Mouse (Mus musculus) ES-Bruce4 (cell line): Measurements from ENCODE around the gene Mrtfb. TPM values are rescaled to one million over a fixed set of nuclear protein-coding genes. Genes with fewer than 3 reads are reported as not detected.

Source experiments
- H3K27ac ChIP-seq: 2 replicates; pipeline ENCODE4 v1.5.1; 2012; ENCODE audit warnings: low read length, inconsistent platforms; ENCODE audit not compliant: insufficient read depth
- H3K27me3 ChIP-seq: 2 replicates; pipeline ENCODE4 v1.6.1; 2012; ENCODE audit warnings: mild to moderate bottlenecking, low read length, inconsistent platforms; ENCODE audit not compliant: control insufficient read depth, poor library complexity, insufficient read depth, severe bottlenecking
- H3K36me3 ChIP-seq: 2 replicates; pipeline ENCODE4 v1.6.1; 2012; ENCODE audit warnings: inconsistent platforms, mild to moderate bottlenecking, low read length, moderate library complexity; ENCODE audit not compliant: control insufficient read depth, poor library complexity, insufficient read depth, severe bottlenecking
- H3K4me1 ChIP-seq: one replicate; pipeline ENCODE4 v1.8.1; 2011; ENCODE audit warnings: low read length; ENCODE audit not compliant: control insufficient read depth, insufficient read depth
- H3K4me3 ChIP-seq: 2 replicates; pipeline ENCODE4 v1.5.1; 2011; ENCODE audit warnings: low read depth, mild to moderate bottlenecking, low read length
- H3K9ac ChIP-seq: 2 replicates; pipeline ENCODE4 v1.6.1; 2012; ENCODE audit warnings: low read depth, mild to moderate bottlenecking, inconsistent platforms; ENCODE audit not compliant: poor library complexity, severe bottlenecking
- H3K9me3 ChIP-seq: replicated peaks from 2 replicates; pipeline ENCODE4 v1.6.1; 2012; ENCODE audit warnings: mild to moderate bottlenecking, low read length, inconsistent platforms; ENCODE audit not compliant: control insufficient read depth, poor library complexity, insufficient read depth, severe bottlenecking
- CTCF ChIP-seq: IDR thresholded peaks from one replicate; pipeline ENCODE4 v1.8.1; 2011; ENCODE audit warnings: low read depth, low read length
- EP300 ChIP-seq: IDR thresholded peaks from 2 replicates; pipeline ENCODE4 v1.6.1; 2011; ENCODE audit warnings: low read depth, low read length; ENCODE audit not compliant: insufficient read depth
- POLR2A ChIP-seq: IDR thresholded peaks from one replicate; pipeline ENCODE4 v1.8.1; 2011; ENCODE audit warnings: low read length; ENCODE audit not compliant: insufficient read depth
- polyA plus RNA-seq: library from polyadenylated mRNA; stranded (reverse); fragments of >200 nt; gene quantifications from 2 replicates; pipeline ENCODE4 v1.2.4, GENCODE M21; 2011; ENCODE audit warnings: low read depth; ENCODE audit not compliant: missing spikeins, insufficient read depth, insufficient read length

Mrtfb gene
- polyA plus RNA-seq, 1 experiment: 20.7 TPM

DNA sequence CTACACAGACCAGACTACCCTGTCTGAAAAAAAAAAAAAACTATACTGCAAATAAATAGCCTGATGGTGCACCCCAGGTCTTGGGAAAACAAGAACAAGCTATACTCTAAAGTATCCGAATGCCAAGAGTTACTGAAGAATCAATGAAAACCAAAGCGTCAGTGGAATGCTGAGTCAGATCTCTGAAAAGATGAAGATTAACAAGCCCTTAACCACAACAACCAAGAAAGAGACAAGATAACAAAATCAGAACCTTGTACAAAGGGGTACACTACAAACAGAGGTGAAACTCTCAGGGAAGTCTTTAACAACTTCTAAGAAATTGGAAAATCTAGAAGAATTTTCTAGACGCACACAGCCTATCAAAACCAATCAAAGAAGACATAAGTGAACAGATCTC, 166.2 kb downstream of the Mrtfb start:
- Histone ChIP-seq H3K27me3 (no peaks in the 10 kb centered on the region), H3K27ac (no peak overlapping the region), H3K4me1 (no peaks in the 10 kb centered on the region), H3K4me3 (no peak overlapping the region), H3K36me3 (no peaks in the 10 kb centered on the region), H3K9me3 (no peaks in the 10 kb centered on the region), H3K9ac (no peak overlapping the region)
- TF ChIP-seq CTCF: no peak
- TF ChIP-seq EP300: no peak

DNA sequence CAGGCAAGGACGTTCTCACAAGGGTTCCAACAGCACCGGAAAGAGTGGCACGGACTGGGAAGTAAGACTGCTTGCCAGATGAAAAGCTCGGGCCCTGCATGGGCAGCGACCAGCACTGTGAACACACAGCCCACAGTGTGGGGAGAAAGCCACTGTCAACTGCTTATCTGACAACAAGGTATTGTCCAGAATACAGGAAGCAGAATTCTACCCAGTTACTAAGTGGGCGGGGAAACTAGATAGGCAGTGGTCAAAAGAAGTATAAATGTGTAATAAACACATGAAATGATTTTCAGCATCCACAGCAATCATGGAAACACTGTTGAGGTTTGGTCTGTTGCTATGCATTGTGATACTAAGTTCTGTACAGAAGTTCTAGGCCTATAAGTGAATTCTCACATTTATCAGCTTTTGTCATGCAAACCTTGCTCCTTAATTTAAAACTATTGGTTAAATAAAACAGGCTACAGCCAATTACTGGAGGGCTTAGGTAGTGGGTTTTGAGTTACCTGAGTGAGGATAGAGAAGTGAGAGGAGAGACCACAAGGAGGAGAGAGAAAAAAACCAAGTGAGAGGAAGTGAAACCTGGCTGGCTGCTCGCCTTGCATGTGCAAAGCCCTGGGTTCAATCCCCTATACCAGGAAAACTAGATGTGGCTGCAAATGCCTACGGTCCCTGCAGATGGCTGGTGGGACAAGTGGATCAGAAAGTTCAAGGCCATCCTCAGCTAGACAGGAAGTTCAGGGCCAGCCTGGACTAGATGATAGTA, 167.5 kb downstream of the Mrtfb start:
- TF ChIP-seq EP300 (no peak), POLR2A (no peak), CTCF (no peak)
- Histone ChIP-seq H3K27ac (no peak overlapping the region), H3K4me3 (no peak overlapping the region), H3K9ac (no peak overlapping the region), H3K4me1 (no peaks in the 10 kb centered on the region), H3K36me3 (no peaks in the 10 kb centered on the region), H3K9me3 (no peaks in the 10 kb centered on the region), H3K27me3 (no peaks in the 10 kb centered on the region)

DNA sequence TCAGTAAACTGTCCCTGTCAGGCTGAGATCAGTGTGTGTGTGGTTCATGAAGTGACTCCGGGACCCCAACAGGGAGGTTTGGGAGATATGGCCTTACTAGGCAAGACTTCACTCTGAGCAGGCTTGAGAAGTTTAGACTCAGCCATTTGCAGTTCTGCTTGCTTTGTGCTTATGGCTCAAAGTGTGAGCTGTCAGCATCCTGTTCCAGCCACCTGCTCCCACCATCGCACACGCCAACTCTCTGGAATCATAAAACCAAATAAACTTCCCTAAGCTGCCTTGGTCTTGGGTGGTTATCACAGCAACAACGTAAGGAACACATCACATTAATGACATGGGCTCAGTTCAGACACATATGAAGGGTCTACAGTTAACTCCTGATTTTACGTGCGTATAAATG, 169.5 kb downstream of the Mrtfb start:
- no peaks in the 10 kb centered on the region for H3K4me1 ChIP-seq
- H3K9ac ChIP-seq: no peak overlapping the region
- H3K27me3 ChIP-seq: no peaks in the 10 kb centered on the region
- H3K36me3 ChIP-seq: no peaks in the 10 kb centered on the region
- TF ChIP-seq CTCF: no peak
- TF ChIP-seq EP300: no peak
- no peak for TF ChIP-seq POLR2A
- H3K9me3 ChIP-seq: no peaks in the 10 kb centered on the region
- no peak overlapping the region for H3K4me3 ChIP-seq
- no peak overlapping the region for H3K27ac ChIP-seq

DNA sequence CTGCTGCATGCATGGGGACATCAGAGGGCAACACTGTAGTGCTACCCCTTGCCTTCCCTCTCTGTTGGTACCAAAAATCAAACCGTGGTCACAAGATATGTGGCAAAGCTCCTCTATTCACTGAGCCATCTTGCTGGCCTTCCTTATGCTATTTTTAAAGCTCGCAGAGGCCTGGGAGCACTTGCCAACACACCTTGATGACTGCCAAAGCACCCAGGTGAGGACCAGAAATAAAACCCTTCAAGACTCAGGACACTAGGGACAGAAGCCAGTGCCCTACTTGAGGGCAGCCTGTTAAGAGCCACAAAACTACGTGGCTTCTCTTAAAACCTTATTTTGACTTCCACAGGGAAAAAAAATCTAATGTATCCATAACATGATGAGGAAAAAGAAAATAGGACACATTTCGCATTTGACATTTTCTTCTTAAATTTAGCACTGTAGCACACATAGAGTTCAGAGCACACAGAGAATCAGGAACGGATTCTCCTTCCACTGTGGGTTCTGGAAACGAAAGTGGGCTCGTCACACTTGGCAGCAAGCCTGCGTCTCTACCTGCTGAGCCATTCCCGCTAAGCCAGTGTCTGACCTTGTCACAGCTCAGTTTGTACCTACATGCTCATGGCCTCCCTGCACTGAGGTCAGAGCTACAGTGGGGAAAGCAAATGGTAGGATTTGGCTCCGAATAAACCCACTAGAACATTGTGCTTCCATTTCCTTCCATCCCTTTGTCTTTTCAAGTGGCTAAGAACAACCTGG, 170.7 kb downstream of the Mrtfb start:
- Histone ChIP-seq H3K27ac (no peak overlapping the region), H3K4me1 (no peaks in the 10 kb centered on the region), H3K9ac (no peak overlapping the region), H3K4me3 (no peak overlapping the region), H3K36me3 (no peaks in the 10 kb centered on the region), H3K9me3 (no peaks in the 10 kb centered on the region), H3K27me3 (no peaks in the 10 kb centered on the region)
- TF ChIP-seq EP300 (no peak), POLR2A (no peak), CTCF (no peak)

DNA sequence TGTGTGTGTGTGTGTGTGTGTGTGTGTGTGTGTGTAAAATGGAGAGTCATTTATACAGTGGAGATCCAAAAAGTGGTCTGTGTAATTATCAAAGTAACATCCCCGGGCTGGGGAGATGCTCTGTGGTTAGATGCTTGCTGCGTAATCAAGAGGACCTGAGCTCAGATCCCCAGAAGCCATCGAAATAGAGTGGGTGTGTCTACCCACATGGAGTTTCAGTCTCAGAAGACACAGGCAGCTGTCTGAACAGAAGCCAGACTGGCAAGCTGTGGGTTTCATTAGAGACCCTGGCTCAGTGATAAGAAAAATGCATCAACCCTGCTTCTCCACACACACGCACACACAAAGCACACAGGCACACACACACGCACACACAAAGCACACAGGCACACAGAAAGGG, 171.8 kb downstream of the Mrtfb start:
- TF ChIP-seq CTCF (no peak), POLR2A (no peak), EP300 (no peak)
- Histone ChIP-seq H3K36me3 (no peaks in the 10 kb centered on the region), H3K4me1 (no peaks in the 10 kb centered on the region), H3K9me3 (no peaks in the 10 kb centered on the region), H3K4me3 (no peak overlapping the region), H3K27ac (no peak overlapping the region), H3K27me3 (no peaks in the 10 kb centered on the region), H3K9ac (no peak overlapping the region)

DNA sequence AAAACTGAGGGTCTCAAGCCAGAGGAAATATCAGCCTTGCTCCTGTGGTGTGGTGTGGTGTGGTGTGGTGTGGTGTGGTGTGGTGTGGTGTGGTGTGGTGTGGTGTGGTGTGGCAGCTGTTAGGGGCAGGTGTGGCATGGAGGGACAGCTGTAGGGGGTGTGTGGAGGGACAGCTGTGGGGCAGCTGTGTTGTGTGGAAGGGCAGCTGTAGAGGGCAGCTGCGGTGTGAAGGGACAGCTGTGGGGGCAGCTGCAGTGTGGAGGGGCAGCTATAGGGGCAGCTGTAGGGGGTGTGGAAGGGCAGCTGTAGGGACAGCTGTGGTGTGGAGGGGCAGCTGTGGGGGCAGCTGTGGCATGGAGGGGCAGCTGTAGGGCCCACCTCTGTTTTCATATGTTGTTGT, 172.5 kb downstream of the Mrtfb start:
- Histone ChIP-seq H3K9ac (no peak overlapping the region), H3K4me3 (no peak overlapping the region), H3K27me3 (no peaks in the 10 kb centered on the region), H3K36me3 (no peaks in the 10 kb centered on the region), H3K4me1 (no peaks in the 10 kb centered on the region), H3K9me3 (no peaks in the 10 kb centered on the region), H3K27ac (no peak overlapping the region)
- TF ChIP-seq CTCF (no peak), EP300 (no peak)
